ENCODE assay signal across 12 mouse cellular contexts in genomic region chr4:155582279-155582905, GRCm38 (mm10). TPM values are rescaled to one million over a fixed set of nuclear protein-coding genes. Genes with fewer than 3 reads are reported as not detected.
DNase-seq lines count a peak whose midpoint lies in the region; ATAC-seq lines count a peak whose summit lies in the region.
"Had no signal": no experiment of that assay in that cellular context is flagged by ENCODE, and none has a peak within 500 bp of the region (broad histone marks: within the 10 kb centered on the region; RNA-seq: fewer than 3 reads in every experiment).

No protein-coding gene starts in this region.

- H3K27me3 ChIP-seq in stomach, embryonic 14.5 days (ENCODE audit: control insufficient read depth, insufficient read depth, low read length): no peaks in the 10 kb centered on the region
- H3K27me3 ChIP-seq: embryonic facial prominence, embryonic 12.5 days; lung, embryonic 15.5 days had no signal

- H3K4me1 ChIP-seq in stomach, embryonic 14.5 days (ENCODE audit: control insufficient read depth, insufficient read depth, low read length): no peaks in the 10 kb centered on the region
- H3K4me1 ChIP-seq: embryonic facial prominence, embryonic 12.5 days; lung, embryonic 15.5 days had no signal

- H3K27ac ChIP-seq in stomach, embryonic 14.5 days (ENCODE audit: low read length): no peak overlapping the region
- H3K27ac ChIP-seq: embryonic facial prominence, embryonic 12.5 days; lung, embryonic 15.5 days had no signal

- peak; percentile 81 to 91 for DNase-seq in adrenal gland, adult (ENCODE audit: inconsistent age in 2 of 2, low spot score in 1 of 2)
- no peak for DNase-seq in adrenal gland, postnatal 4 days (ENCODE audit: low spot score in 2 of 2)
- peak; percentile 73 for DNase-seq in adipocyte (ENCODE audit: low spot score)
- DNase-seq in thymus, postnatal 14 days: no peak
- DNase-seq in spleen, postnatal 10 days (ENCODE audit: low spot score in 2 of 2): no peak
- no peak for DNase-seq in gastrocnemius, adult 18-20 months (ENCODE audit: low spot score)
- DNase-seq: cerebellum, adult 9-11 months had no signal

- H3K4me2 ChIP-seq in stomach, embryonic 14.5 days (replicated peaks; ENCODE audit: low read depth, low read length): no peak overlapping the region
- H3K4me2 ChIP-seq: embryonic facial prominence, embryonic 12.5 days; lung, embryonic 15.5 days had no signal

- no peaks in the 10 kb centered on the region for H3K9me3 ChIP-seq in stomach, embryonic 14.5 days (ENCODE audit: control insufficient read depth, low read depth, low read length)
- H3K9me3 ChIP-seq: embryonic facial prominence, embryonic 12.5 days; lung, embryonic 15.5 days had no signal

- ATAC-seq in hematopoietic stem cell, adult 5-6 weeks (replicated peaks in 1 of 2; ENCODE audit: insufficient read depth in 1 of 2, low FRiP score in 2 of 2, low TSS enrichment in 1 of 2, low read depth in 1 of 2, poor library complexity in 2 of 2, severe bottlenecking in 2 of 2): peak; percentile 32 to 50; a peak in 3 of 4 replicates
- 0 out of 2 replicates have a peak, but pooled peaks have one; percentile 18 for ATAC-seq in stomach, embryonic 14.5 days (ENCODE audit: insufficient number of reproducible peaks, insufficient read depth, low FRiP score, low read depth)
- ATAC-seq: hindbrain, embryonic 16.5 days had no signal

- no peak overlapping the region for H3K4me3 ChIP-seq in stomach, embryonic 14.5 days (ENCODE audit: low read depth, low read length)
- H3K4me3 ChIP-seq: embryonic facial prominence, embryonic 12.5 days; lung, embryonic 15.5 days had no signal

- H3K9ac ChIP-seq in stomach, embryonic 14.5 days (replicated peaks; ENCODE audit: low read depth, low read length): no peak overlapping the region
- H3K9ac ChIP-seq: embryonic facial prominence, embryonic 12.5 days; lung, embryonic 15.5 days had no signal

- WGBS in stomach, embryonic 14.5 days: 93% methylated on average over 6 of the region's 6 CpGs

- peaks cover 46% of the 10 kb centered on the region for H3K36me3 ChIP-seq in stomach, embryonic 14.5 days (ENCODE audit: control insufficient read depth, insufficient read depth, low read length)

RNA-seq across cellular contexts. Expression of gene Slc35e2, which starts 18.8 kb away (rescaled TPM):
- total RNA-seq in adrenal gland, postnatal 4 days (2021): 10 to 100 TPM; 30.5 to 32.9 TPM
- 16.6 and 22.6 TPM in 2 replicates for total RNA-seq in hematopoietic stem cell, adult 5-6 weeks (2017)
- 10.4 TPM in 2 replicates for polyA plus RNA-seq in stomach, embryonic 14.5 days (2014; fragmentation: Nextera tagmentation; extraction: Ambion mirVana)
- 1 to 10 TPM; 3.8 to 4.4 TPM for total RNA-seq in gastrocnemius, adult 18-20 months (2021)

RNA-seq across cellular contexts. Expression of gene Nadk, which starts 20.2 kb away (rescaled TPM):
- total RNA-seq in adrenal gland, postnatal 4 days (2021): 100 to 1,000 TPM; 147 to 160 TPM
- 37.9 and 72.3 TPM in 2 replicates for total RNA-seq in hematopoietic stem cell, adult 5-6 weeks (2017)
- 78.4 and 83.8 TPM in 2 replicates for polyA plus RNA-seq in stomach, embryonic 14.5 days (2014; fragmentation: Nextera tagmentation; extraction: Ambion mirVana)
- 10 to 100 TPM; 16.7 to 22.6 TPM for total RNA-seq in gastrocnemius, adult 18-20 months (2021)

RNA-seq across cellular contexts. Expression of gene Cdk11b, which starts 42.3 kb away (rescaled TPM):
- total RNA-seq in adrenal gland, postnatal 4 days (2021): 10 to 100 TPM; 53.8 to 55.0 TPM
- 75.7 and 107 TPM in 2 replicates for total RNA-seq in hematopoietic stem cell, adult 5-6 weeks (2017)
- 57.0 and 57.3 TPM in 2 replicates for polyA plus RNA-seq in stomach, embryonic 14.5 days (2014; fragmentation: Nextera tagmentation; extraction: Ambion mirVana)
- 10 to 100 TPM; 29.4 to 30.4 TPM for total RNA-seq in gastrocnemius, adult 18-20 months (2021)

Comparison
In these comparisons a context has a peak if more than half of its experiments do, and no peak if none do; other contexts are left out.
1. DNase-seq: peak in adrenal gland, adult (2 of 2) and adipocyte (single experiment); none in adrenal gland, postnatal 4 days (0 of 2), thymus, postnatal 14 days (single experiment), spleen, postnatal 10 days (0 of 2) and gastrocnemius, adult 18-20 months (single experiment).